In genomic region chr11:118455788-118456187, GRCm38 (mm10) we compare ENCODE assay signal across 25 mouse cellular contexts. TPM values are rescaled to one million over a fixed set of nuclear protein-coding genes. Genes with fewer than 3 reads are reported as not detected.
"Had no signal": no experiment of that assay in that cellular context is flagged by ENCODE, and none has a peak within 500 bp of the region (broad histone marks: within the 10 kb centered on the region; RNA-seq: fewer than 3 reads in every experiment).

No protein-coding gene starts in this region.

- H3K27me3 ChIP-seq: heart, embryonic 12.5 days; hindbrain, embryonic 12.5 days; intestine, embryonic 15.5 days; limb, embryonic 12.5 days; liver, embryonic 13.5 days; liver, embryonic 15.5 days had no signal

- H3K4me3 ChIP-seq: heart, adult 2 months; heart, embryonic 10.5 days; heart, embryonic 12.5 days; hindbrain, embryonic 10.5 days; hindbrain, embryonic 12.5 days; intestine, embryonic 15.5 days; layer of hippocampus, adult 2 months; left cerebral cortex, adult 2 months; limb, embryonic 10.5 days; limb, embryonic 12.5 days; liver, embryonic 13.5 days; liver, embryonic 15.5 days had no signal

- H3K27ac ChIP-seq: heart, adult 2 months; heart, embryonic 10.5 days; hindbrain, embryonic 10.5 days; hindbrain, embryonic 12.5 days; hindbrain, embryonic 14.5 days; intestine, embryonic 15.5 days; layer of hippocampus, adult 2 months; left cerebral cortex, adult 2 months; limb, embryonic 10.5 days; limb, embryonic 12.5 days; liver, embryonic 13.5 days; liver, embryonic 15.5 days had no signal

- DNase-seq: gastrocnemius, postnatal 10 days; gastrocnemius, postnatal 36 days; heart, adult 11 months; heart, adult 2 months; heart, postnatal 10 days; heart, postnatal 4 days; kidney, adult 18-20 months; kidney, adult 8-10 months; kidney, postnatal 10 days; kidney, postnatal 25 days; kidney, postnatal 4 days; liver; liver, embryonic 13.5 days had no signal

RNA-seq across cellular contexts. Expression of gene C1qtnf1, which starts 27.8 kb away (rescaled TPM):
- polyA plus RNA-seq: inflammation-experienced regulatory T-cells, adult 6 months had no signal
